Mouse (Mus musculus) heart, embryonic 13.5 days (tissue): ENCODE results near the gene Il12rb1. TPM values are rescaled to one million over a fixed set of nuclear protein-coding genes. Genes with fewer than 3 reads are reported as not detected.
A peak's percentile ranks its signal among the peaks of the same experiment; 100 is the strongest.

Experiments used
- ATAC-seq: fragments of 200-750 bp; cut with Nextera tagmentation; 2 replicates; pipeline ENCODE4 v1.8.0; 2017; ENCODE audit warnings: moderate TSS enrichment; ENCODE audit not compliant: insufficient number of reproducible peaks, low FRiP score, low TSS enrichment; ENCODE audit errors: extremely low read depth
- H3K27ac ChIP-seq: fragments of 300-500 bp; sonication (generic); replicated peaks from 2 replicates; pipeline ENCODE4 v1.5.1; 2015; ENCODE audit warnings: moderate library complexity, mild to moderate bottlenecking, inconsistent platforms
- H3K27me3 ChIP-seq: fragments of 300-500 bp; sonication (generic); replicated peaks from 2 replicates; pipeline ENCODE4 v1.6.1; 2015; ENCODE audit warnings: mild to moderate bottlenecking, inconsistent platforms
- H3K36me3 ChIP-seq: fragments of 300-500 bp; sonication (generic); 2 replicates; pipeline ENCODE4 v1.6.1; 2015; ENCODE audit warnings: mild to moderate bottlenecking, inconsistent platforms
- H3K4me1 ChIP-seq: fragments of 300-500 bp; sonication (generic); 2 replicates; pipeline ENCODE4 v1.6.1; 2015; ENCODE audit warnings: inconsistent platforms
- H3K4me2 ChIP-seq: fragments of 300-500 bp; sonication (generic); 2 replicates; pipeline ENCODE4 v1.6.1; 2015; ENCODE audit warnings: inconsistent platforms, mild to moderate bottlenecking, moderate library complexity
- H3K4me3 ChIP-seq: fragments of 300-500 bp; sonication (generic); 2 replicates; pipeline ENCODE4 v1.5.1; 2015; ENCODE audit warnings: moderate library complexity, mild to moderate bottlenecking, inconsistent platforms
- H3K9ac ChIP-seq: fragments of 300-500 bp; sonication (generic); 2 replicates; pipeline ENCODE4 v1.6.1; 2015; ENCODE audit warnings: inconsistent platforms, mild to moderate bottlenecking, moderate library complexity
- H3K9me3 ChIP-seq: fragments of 300-500 bp; sonication (generic); 2 replicates; pipeline ENCODE4 v1.6.1; 2016; ENCODE audit warnings: inconsistent platforms
- WGBS: fragments of 180-500 bp; shearing (Covaris S2); methylation state at CpG from one replicate; pipeline ENCODE4 v1.1.7; 2015; ENCODE audit warnings: mixed read lengths; 5-methylcytosine and 5-hydroxymethylcytosine counted together
- polyA plus RNA-seq: library from polyadenylated mRNA; unstranded; fragments of >200 nt; fragmentation: Nextera tagmentation; extraction: Ambion mirVana; gene quantifications from 2 replicates; pipeline ENCODE4 v1.2.1, GENCODE M21; 2015

The Il12rb1 gene
- polyA plus RNA-seq, 1 experiment from 2014 or later, result not detected

DNA sequence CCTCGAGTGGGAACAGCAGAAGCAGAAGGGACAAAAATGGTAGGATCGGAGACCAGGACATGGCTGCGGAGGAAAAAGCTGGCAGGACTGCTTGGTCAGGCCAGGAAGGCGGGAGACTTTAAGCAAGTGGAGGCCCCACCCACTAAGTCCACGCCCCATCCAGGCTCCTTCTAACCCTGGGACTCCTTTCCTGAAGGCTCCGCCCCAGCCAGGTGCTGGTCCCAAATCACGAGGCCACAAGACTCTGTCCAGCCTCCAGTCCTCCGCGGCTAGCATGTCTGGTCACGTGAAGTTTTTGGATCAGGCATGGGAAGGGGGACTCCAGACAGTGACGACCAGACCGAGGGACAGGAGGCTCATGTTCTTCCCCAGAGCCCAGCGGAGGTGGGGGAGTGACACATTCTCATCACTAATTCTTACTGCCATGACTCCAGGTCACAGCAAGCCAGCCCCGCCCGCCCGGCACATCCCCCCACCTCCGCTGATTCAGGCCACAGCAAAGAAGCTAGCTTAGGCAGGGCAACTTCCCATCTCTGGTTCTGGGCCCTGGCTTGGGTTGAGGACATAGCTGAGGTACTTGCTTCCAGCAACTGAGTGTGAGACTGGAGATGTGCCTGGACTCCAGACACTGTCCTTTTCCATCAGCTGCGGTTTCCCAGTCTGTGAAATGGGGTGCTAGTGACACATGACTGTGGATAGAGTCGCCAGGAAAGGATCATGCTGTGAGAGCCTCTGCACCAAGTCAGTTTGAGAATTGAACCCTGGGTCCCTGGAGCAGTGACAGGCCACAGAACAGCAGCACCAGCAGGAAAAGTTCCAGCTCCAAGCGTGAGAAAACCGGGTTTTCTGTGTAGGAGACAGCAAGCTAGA, 41.4 kb upstream of the Il12rb1 start:
- Histone ChIP-seq H3K9me3 (no peaks in the 10 kb centered on the region), H3K27me3 (peaks cover 6% of the 10 kb centered on the region; the same call in 1 of the 2 replicates), H3K36me3 (peaks cover 50% of the 10 kb centered on the region), H3K27ac (peak overlapping the region; percentile 34), H3K4me2 (peak overlapping the region; percentile 91), H3K4me1 (peaks cover 22% of the 10 kb centered on the region), H3K9ac (peak overlapping the region; percentile 82), H3K4me3 (peak overlapping the region; percentile 56)
- 8% methylated on average over 21 of the region's 21 CpGs for WGBS
- ATAC-seq, result peak; percentile 40; the same call in 1 of the 2 replicates

DNA sequence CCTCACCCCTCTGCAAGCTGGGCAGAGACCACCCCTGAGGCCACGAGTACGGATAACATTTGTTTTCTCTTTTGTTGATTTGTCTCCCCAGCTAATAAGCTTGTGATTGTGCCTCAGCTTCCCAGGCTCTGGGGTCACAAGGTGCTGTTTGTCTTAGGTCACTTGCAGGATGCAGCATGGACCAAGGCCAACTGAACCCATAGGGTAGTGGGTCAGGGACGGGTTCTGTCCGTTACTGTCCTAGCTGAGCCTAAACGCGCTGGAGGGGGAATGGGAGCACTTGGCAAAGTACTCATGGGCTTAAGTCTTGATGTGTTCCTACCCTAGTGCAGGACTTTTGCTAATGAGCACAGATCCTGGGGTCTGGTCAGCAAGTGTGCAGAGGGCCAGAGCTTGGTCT, 40.7 kb upstream of the Il12rb1 start:
- no peak overlapping the region for H3K4me3 ChIP-seq
- peak overlapping the region; percentile 82; the same call in 1 of the 2 replicates for H3K9ac ChIP-seq
- H3K9me3 ChIP-seq, result no peaks in the 10 kb centered on the region
- H3K27me3 ChIP-seq, result peaks cover 6% of the 10 kb centered on the region; the same call in 1 of the 2 replicates
- peaks cover 22% of the 10 kb centered on the region for H3K4me1 ChIP-seq
- H3K4me2 ChIP-seq, result no peak overlapping the region
- H3K27ac ChIP-seq, result no peak overlapping the region
- no peak for ATAC-seq
- WGBS, result 80% methylated on average over 6 of the region's 6 CpGs
- H3K36me3 ChIP-seq, result peaks cover 57% of the 10 kb centered on the region

DNA sequence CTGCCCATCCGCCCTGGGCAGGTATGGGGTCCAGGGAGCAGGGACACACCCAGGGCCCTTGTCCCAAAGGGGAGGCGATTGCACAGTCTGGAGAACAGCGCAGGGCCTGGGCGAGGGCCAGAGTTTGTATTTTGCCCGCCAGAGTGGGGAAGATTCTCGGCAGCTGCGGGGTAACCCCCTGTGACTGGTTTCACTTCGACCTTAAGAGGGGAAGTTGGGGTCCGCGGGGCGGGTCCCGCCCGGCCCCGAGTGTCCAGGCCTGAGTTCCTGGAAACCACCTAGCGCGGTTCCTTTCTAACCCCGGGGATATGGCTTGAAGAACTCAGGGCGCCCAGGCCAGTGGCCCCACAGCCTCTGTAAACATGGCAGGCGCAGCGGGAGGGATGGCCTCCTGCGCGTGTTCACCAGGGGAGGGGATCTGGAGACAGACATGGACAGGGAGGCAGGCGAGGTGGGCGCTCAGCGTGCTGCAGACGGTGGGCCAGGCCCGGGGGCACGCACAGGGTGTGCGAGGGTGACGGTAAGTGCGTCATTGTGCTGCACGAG, 39.9 kb upstream of the Il12rb1 start:
- Histone ChIP-seq H3K9me3 (no peaks in the 10 kb centered on the region), H3K9ac (no peak overlapping the region), H3K27me3 (peaks cover 6% of the 10 kb centered on the region; the same call in 1 of the 2 replicates), H3K4me1 (peaks cover 30% of the 10 kb centered on the region), H3K4me3 (no peak overlapping the region), H3K4me2 (no peak overlapping the region), H3K36me3 (peaks cover 61% of the 10 kb centered on the region), H3K27ac (no peak overlapping the region)
- no peak for ATAC-seq
- 91% methylated on average over 32 of the region's 32 CpGs for WGBS

DNA sequence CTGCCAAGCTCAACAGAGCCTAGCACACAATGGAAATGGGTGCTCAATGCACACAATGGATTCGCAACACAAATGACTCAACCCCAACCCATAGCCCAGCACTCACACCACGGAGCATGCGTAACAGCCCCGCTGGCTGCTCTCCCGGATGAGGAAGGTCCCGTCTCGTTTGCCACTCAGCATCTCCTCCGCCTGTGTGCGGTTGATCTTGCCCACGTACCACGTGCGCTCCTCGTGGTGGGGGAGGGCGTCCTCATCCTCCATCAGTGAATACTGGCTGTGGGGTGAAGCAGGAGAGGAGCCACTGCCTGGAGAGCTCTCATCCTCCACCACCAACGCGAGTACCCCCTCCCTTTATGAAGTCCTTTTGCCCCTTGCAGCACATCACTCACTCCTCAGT, 39.3 kb upstream of the Il12rb1 start:
- WGBS, result 76% methylated on average over 16 of the region's 16 CpGs

DNA sequence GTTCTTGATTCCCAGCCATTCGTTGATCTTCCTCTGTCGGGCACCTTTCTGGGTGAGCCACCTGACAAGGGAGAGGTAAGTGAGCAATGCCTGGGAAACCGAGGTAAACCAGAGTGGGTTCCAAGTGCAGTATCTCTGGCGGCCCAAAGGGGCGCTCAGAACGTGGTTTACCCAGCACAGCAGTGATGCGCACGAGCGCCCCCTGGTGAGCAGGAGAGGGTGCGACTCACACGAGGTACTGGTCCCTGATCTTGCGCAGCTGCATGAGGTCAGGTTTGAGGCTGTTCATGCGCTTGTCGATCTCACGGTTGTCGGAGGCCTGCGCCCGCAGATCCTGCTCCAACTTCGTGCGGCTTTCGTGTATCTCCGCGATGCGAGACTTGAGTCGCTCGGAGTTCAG, 38.9 kb upstream of the Il12rb1 start:
- no peak overlapping the region for H3K4me3 ChIP-seq
- peaks cover 6% of the 10 kb centered on the region; the same call in 1 of the 2 replicates for H3K27me3 ChIP-seq
- no peaks in the 10 kb centered on the region for H3K9me3 ChIP-seq
- peaks cover 40% of the 10 kb centered on the region for H3K4me1 ChIP-seq
- H3K27ac ChIP-seq, result no peak overlapping the region
- peaks cover 65% of the 10 kb centered on the region for H3K36me3 ChIP-seq
- no peak for ATAC-seq
- H3K9ac ChIP-seq, result no peak overlapping the region
- 5% methylated on average over 26 of the region's 26 CpGs for WGBS
- H3K4me2 ChIP-seq, result no peak overlapping the region

More for the DNA sequence above, 39.3 kb upstream of the Il12rb1 start:
- H3K4me3 ChIP-seq, result no peak overlapping the region
- no peak for ATAC-seq
- H3K9me3 ChIP-seq, result no peaks in the 10 kb centered on the region
- H3K4me2 ChIP-seq, result no peak overlapping the region
- H3K9ac ChIP-seq, result no peak overlapping the region
- peaks cover 6% of the 10 kb centered on the region; the same call in 1 of the 2 replicates for H3K27me3 ChIP-seq
- H3K27ac ChIP-seq, result no peak overlapping the region
- peaks cover 61% of the 10 kb centered on the region for H3K36me3 ChIP-seq
- H3K4me1 ChIP-seq, result peaks cover 36% of the 10 kb centered on the region

DNA sequence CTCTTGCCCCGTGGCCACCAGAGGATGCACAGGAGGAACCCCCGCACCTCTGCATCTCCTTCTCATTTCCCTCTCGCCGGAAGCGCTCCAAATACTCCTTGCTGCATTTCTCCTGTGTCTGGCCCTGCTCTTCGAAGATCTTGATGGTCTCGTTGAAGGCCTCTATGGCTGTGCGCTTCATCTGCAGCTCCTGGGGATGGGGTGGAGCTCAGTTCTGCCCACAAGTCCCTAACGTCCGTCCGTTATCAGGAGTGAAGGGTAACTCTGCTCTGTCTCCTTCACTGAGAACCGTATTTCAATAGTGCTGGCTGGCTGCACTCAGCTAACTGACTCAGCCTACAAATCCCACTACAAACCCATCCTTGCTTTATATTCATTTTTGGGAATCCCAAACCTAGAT, 38.4 kb upstream of the Il12rb1 start:
- 67% methylated on average over 12 of the region's 12 CpGs for WGBS
- H3K4me3 ChIP-seq, result no peak overlapping the region
- H3K27me3 ChIP-seq, result peaks cover 6% of the 10 kb centered on the region; the same call in 1 of the 2 replicates
- no peak overlapping the region for H3K9ac ChIP-seq
- no peak for ATAC-seq
- H3K27ac ChIP-seq, result no peak overlapping the region
- peaks cover 70% of the 10 kb centered on the region for H3K36me3 ChIP-seq
- no peaks in the 10 kb centered on the region for H3K9me3 ChIP-seq
- H3K4me2 ChIP-seq, result no peak overlapping the region
- peaks cover 45% of the 10 kb centered on the region for H3K4me1 ChIP-seq

DNA sequence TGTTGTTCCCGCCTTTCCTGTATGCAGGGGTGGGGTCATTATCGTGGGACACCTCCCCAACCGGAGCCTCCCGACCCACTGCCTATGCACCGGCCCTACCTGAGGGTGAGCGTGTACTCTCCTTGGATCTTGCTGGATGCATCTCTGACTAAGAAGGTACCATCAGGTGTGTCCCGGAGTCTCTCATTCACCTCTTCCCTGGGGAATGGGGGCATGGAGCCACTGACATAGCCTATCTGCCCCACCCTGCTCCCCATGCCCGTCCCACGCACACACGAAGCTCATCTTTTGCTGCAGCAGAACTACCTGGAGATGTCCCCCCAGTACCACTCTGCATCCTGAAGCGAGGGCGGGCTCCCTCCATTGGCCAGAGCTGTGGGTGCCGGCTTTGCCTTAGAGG, 37.5 kb upstream of the Il12rb1 start:
- Histone ChIP-seq H3K36me3 (peaks cover 72% of the 10 kb centered on the region), H3K27ac (no peak overlapping the region), H3K27me3 (peaks cover 6% of the 10 kb centered on the region; the same call in 1 of the 2 replicates), H3K4me1 (peaks cover 45% of the 10 kb centered on the region), H3K9ac (no peak overlapping the region), H3K9me3 (no peaks in the 10 kb centered on the region), H3K4me3 (no peak overlapping the region), H3K4me2 (no peak overlapping the region)
- ATAC-seq, result no peak
- 93% methylated on average over 13 of the region's 13 CpGs for WGBS

DNA sequence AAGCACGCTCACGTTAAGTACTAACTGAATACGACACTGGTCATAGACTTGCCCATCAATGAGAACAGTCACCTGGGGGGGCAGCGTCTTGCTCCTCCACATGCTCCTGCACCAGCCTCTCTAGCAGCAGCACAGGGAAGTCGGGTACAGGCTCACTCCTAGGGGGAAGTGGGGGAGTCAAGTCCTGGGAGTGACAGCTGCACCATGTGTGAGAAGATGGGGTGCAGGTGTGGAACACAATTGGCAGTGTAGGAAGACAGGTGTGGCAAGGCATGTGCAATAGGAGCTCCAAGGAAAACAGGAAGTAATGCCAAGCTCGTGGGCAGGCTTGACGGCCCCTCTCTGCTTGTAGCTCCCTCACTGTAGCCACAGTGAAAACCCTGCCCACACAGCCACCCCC, 37.0 kb upstream of the Il12rb1 start:
- H3K4me1 ChIP-seq, result peaks cover 44% of the 10 kb centered on the region
- H3K36me3 ChIP-seq, result peaks cover 72% of the 10 kb centered on the region
- H3K27ac ChIP-seq, result no peak overlapping the region
- no peak for ATAC-seq
- H3K9me3 ChIP-seq, result no peaks in the 10 kb centered on the region
- H3K27me3 ChIP-seq, result peaks cover 6% of the 10 kb centered on the region; the same call in 1 of the 2 replicates
- no peak overlapping the region for H3K4me3 ChIP-seq
- WGBS, result 79% methylated on average over 7 of the region's 7 CpGs
- no peak overlapping the region for H3K9ac ChIP-seq
- no peak overlapping the region for H3K4me2 ChIP-seq

DNA sequence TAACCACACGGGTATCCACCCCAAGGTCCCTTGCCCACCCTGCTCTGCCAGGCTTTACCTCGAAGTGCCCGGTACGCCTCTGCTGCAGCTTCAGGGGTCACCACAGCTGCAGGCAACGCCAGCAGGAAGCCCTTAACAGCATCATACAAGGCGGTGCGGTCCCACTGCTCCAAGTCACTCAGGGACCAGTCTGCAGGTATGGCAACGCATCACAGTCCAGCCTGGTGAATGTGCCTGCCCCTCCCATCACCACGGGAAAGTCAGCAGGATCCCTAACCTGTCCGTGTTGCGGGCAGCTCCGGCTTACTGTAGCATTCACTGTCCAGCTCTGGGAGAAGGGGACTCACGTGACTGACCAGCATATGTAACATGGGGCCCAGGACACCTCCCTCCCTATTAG, 36.2 kb upstream of the Il12rb1 start:
- peaks cover 6% of the 10 kb centered on the region; the same call in 1 of the 2 replicates for H3K27me3 ChIP-seq
- H3K4me1 ChIP-seq, result peaks cover 35% of the 10 kb centered on the region
- H3K9ac ChIP-seq, result 0 out of 2 replicates have a peak overlapping the region, but pooled peaks have one; percentile 10
- 92% methylated on average over 13 of the region's 13 CpGs for WGBS
- no peak overlapping the region for H3K4me3 ChIP-seq
- H3K36me3 ChIP-seq, result peaks cover 72% of the 10 kb centered on the region
- H3K27ac ChIP-seq, result no peak overlapping the region
- H3K4me2 ChIP-seq, result no peak overlapping the region
- ATAC-seq, result no peak
- H3K9me3 ChIP-seq, result no peaks in the 10 kb centered on the region

DNA sequence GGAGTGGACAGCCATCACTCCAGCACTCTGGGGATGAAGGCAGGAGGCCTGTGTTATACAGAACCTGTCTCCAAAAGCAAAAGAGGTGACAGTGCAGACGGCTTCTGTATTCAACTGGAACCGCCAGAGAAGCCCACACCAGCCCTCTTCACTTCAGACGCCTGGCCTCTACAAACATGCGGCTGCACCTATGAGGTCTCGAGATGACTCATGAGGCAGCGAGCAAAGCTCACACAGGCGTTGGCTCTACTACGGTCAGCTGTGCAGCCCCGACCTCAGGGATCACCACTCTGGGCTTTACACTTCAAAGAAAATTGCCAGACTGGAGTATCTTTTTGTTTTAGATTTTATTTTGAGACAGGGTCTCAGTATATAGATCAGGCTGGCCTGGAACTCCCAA, 35.4 kb upstream of the Il12rb1 start:
- no peak overlapping the region for H3K4me2 ChIP-seq
- WGBS, result 78% methylated on average over 9 of the region's 9 CpGs
- peaks cover 66% of the 10 kb centered on the region for H3K36me3 ChIP-seq

DNA sequence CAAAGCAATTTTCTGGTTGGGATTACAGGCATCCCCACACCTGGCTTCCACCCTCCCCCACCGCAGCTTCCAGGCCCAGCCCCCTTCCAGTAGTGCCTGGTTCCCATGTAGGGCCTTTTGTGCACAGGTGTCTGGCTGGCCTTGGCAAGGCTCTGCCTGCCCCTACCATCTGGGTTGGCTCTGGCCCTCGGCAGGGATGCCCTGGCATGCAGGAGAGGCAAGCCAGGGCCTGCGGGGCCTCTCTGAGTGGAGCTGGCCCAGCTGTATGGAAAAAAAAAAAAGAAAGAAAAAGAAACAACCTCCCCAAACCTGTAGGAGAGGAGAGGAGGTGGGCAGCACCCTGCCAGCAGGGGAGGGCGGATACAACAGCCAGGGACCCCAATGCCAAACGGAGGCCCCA, 34.8 kb upstream of the Il12rb1 start:
- Histone ChIP-seq H3K4me3 (peak overlapping the region; percentile 4; the same call in 1 of the 2 replicates), H3K9ac (peak overlapping the region; percentile 99), H3K4me1 (peaks cover 45% of the 10 kb centered on the region), H3K9me3 (no peaks in the 10 kb centered on the region), H3K36me3 (peaks cover 66% of the 10 kb centered on the region), H3K27ac (peak overlapping the region; percentile 54; the same call in 1 of the 2 replicates), H3K4me2 (peak overlapping the region; percentile 11; the same call in 1 of the 2 replicates), H3K27me3 (no peaks in the 10 kb centered on the region)
- 78% methylated on average over 5 of the region's 5 CpGs for WGBS
- ATAC-seq, result no peak

More for the DNA sequence above, 35.4 kb upstream of the Il12rb1 start:
- no peaks in the 10 kb centered on the region; the same call in 1 of the 2 replicates for H3K27me3 ChIP-seq
- no peak overlapping the region for H3K27ac ChIP-seq
- H3K9me3 ChIP-seq, result no peaks in the 10 kb centered on the region
- 0 out of 2 replicates have a peak overlapping the region, but pooled peaks have one; percentile 99 for H3K9ac ChIP-seq
- no peak overlapping the region for H3K4me3 ChIP-seq
- no peak for ATAC-seq
- H3K4me1 ChIP-seq, result peaks cover 39% of the 10 kb centered on the region
